Mouse (Mus musculus) testis, postnatal 10 days (tissue): ENCODE measurements around the gene Taf3.

ENCODE experiments used
- DNase-seq: peaks from one replicate; pipeline ENCODE4 v3.0.0; 2021; ENCODE audit warnings: low spot score

Gene Taf3

GRCm38 (mm10) chr2:10048461-10048860 lies at the start of gene Taf3:
Gene Taf3 (minus strand): TSS chr2:10048596.
- DNase-seq: peak; percentile 96

DNA sequence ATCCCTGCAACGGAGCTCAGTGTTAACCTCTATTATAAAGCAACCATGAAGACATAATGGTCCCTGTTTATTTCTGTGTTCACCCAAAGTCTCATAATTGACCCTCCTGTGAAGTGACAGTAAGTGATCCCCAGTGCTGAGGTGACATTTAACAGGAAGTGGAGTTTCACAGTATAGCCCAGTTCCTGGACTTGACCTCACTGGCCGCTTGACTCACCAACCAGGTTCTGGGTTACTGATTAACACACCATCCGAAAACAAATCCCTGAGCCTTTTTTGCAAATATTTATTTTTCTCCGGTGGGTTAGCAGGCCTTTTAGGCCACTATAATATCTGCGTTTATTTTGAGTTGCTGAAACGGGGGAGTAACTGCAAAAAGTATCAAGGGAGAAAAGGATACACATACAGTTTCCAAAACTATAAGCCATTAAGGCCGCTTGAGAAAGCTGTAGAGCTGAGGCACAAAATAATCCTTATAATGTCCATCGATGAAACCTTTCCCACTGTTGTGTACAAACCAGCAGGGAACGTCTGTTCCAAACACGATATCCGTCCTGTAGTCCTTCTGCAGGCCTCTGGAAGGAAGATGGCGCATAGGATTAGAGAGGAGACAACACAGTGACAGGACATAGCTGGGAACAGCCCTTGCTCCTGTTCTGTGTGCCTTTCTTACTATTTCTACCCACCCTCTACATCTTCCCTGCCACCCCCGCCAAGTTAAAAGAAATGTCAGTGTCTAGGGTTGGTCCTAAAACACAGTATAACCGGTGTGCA lies 46.1 kb upstream of the Taf3 start:
- DNase-seq: no peak

- DNase-seq: no peak
Observed at GRCm38 (mm10) chr2:10087256-10087850, 39.0 kb upstream of the Taf3 start.

DNA sequence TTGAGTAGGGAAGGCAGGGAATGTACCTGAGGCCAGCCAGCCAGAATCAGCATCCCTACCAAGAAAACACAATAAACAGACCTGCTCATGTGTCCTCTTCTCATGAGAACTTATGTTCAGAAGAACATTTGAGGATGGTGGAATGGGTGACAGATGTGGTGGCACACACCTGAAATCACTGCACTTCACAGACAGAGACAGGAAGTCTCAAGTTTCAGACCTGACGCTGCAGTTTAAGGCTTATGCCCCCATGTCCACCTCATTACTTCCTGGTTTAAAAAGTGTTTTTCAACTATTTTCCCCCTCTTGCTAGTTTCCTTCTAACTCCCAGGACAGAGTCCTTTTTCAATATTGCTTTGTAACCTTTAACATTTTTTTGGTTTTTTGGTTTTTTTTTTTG lies 34.3 kb upstream of the Taf3 start:
- no peak for DNase-seq

DNA sequence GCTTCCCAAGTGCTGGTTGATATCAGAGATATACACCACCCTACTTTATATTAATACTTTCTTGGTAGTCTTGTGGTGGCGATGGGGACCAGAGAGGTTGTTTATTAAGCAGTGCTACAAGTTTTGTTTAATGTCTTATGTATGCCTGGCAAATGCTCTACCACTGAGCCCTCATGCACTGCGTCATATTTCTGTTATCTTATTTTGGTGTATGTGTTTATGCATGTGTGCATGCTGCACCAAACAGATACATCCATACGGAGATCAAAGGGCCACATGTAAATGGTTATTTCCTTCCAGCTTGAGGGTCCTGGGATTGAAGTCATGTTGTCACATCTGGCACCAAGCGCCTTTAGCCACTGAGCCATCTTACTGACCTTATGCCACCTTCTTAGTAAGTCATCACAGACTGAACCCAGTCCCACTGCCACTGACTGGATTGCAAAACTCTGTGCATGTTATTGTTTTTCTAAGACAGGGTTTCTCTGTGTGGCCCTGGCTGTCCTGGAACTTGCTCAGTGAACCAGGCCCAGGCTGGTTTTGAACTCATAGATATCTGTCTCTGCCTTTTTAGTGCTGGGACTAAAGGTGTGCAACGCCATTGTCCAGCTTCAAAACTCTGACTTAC lies 33.2 kb upstream of the Taf3 start:
- DNase-seq: no peak

- peak; percentile 97 for DNase-seq
Observed at GRCm38 (mm10) chr2:10080310-10081010, 32.1 kb upstream of the Taf3 start, which contains the start of the genes Atp5c1 and Kin. Gene Atp5c1 (minus strand): TSS chr2:10080510. Gene Kin (plus strand): TSS chr2:10080593.

DNA sequence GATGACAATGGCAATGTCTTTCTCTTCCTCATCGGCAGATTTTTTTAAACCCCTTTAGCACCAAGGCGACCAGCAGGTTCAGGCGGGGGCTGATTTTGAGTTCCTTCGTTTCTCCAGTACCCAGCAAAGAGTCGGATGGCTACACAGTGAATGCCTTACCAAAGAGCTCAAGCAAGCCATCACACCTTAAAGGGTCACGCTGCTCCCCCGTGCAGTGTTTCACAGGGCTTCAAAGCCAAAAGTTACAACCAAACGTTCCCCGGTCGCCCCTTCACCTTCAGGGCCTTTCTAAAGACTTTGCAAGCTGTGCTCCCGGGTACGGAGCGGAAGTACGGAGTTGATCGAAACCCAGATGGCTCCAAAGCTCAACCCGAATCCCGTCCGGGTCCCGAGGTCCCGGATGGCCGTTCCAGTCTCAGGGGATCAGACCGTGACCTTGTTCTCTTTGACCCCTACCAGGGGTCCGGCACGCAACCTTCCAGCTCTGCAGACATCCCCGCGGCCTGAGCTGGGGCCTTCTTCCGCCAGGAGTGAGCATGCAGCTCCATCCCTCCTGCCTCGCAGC lies 31.4 kb upstream of the Taf3 start:
- no peak for DNase-seq

- DNase-seq: no peak
Observed at GRCm38 (mm10) chr2:10076675-10077074, 28.3 kb upstream of the Taf3 start.

DNA sequence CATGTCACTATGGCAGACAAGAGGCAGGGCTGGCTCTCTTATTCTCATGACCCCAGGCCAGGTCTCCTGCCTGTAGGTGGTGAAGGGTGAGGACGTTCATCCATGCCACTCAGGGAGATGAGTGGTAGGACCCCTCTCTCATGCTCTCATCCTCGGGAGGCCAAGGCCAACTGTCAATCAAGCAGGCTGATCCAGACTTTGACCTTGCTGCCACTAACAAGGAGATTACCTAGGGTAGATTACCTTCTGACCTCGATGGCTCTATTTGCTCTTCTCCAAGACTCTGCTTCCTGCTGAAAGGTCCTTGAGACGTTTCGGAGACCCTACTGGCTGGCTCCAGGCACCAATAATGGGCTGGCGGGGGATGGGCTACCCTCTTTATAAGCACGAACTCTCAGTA lies 26.1 kb upstream of the Taf3 start:
- DNase-seq: no peak

DNA sequence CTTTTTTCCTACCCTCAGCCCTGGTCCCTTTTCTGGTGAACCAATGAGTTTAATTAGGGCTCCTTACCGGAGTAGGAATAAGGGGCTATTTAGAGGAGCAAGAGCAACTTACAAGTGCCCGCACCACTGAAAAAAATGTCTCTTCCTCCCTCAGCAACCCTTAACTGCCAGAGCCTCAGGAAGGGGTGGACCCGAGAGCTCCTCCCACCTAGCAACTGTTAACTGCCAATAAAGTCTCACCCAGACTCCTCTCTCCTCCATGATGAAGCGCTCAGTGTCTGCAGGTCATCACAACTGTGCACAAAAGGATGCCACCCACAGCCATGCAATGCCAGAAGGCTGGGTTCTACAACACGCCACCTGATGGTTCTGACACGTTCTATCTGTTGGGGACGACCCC lies 23.4 kb upstream of the Taf3 start:
- no peak for DNase-seq

DNA sequence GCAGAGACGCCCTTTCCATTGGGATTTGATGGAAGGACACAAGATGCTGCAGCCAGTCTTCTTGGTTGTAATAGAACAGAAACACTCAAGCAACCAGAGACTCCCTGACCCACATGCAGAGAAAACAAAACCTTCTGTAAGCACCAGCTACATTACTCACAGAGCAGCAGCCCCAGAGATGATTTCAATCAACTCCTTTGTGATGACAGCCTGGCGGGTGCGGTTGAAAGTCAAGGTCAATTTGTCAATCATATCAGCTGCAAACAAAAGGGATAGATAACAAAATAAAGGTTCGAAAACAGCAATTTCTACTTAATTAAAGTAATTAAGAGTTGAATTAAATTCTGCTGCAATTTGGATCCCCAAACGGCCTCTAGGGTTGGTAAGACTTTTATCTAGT lies 10.4 kb upstream of the Taf3 start:
- DNase-seq: no peak

DNA sequence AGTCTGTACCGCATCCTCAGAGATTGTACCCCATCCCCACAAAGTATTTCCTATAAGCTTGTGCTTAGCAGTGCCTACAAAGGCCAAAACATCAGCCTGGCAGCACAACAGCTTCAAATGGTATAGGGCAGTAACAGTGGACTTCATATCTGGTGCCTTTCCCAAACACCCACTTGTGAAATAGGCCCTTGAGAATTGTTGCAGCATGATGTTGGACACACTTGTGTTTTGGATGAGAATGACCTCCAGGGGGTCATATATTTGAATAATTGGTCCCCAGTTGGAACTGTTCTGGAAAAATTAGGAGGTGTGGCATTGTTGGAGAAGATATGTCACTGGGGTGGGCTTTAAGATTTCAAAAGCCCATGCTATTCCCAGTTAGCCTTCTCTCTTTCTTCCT lies 3.6 kb upstream of the Taf3 start:
- DNase-seq: no peak

- no peak for DNase-seq
Observed at GRCm38 (mm10) chr2:10050878-10051277, 2.5 kb upstream of the Taf3 start.

DNA sequence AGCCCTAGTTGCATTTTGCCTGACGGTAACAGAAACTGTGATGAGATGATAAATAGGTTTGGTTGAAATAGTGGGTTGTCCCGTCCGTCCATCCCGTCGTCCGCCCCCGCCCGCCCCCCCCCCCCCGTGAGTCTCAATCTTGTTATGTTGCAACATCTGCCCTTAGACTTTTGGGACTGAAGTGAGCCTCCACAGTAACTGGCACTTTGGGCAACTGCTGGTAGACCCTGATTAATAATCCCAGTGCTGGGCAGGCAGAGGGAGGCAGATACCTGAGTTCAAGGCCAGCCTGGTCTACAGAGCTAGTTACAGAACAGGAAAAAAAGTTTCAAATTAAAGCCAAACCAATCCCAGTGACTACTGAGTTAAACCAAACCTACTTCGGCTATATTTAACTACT lies 1.1 kb upstream of the Taf3 start:
- DNase-seq: no peak

GRCm38 (mm10) chr2:10047758-10048436 lies 499 bp downstream of the Taf3 start:
- peak; percentile 57 for DNase-seq

- DNase-seq: no peak
Observed at GRCm38 (mm10) chr2:10034976-10035375, 13.4 kb downstream of the Taf3 start.

- no peak for DNase-seq
Observed at GRCm38 (mm10) chr2:10033684-10034083, 14.7 kb downstream of the Taf3 start.

GRCm38 (mm10) chr2:10029755-10030154 lies 18.6 kb downstream of the Taf3 start:
- DNase-seq: no peak

- no peak for DNase-seq
Observed at GRCm38 (mm10) chr2:10024264-10024663, 24.1 kb downstream of the Taf3 start.

DNA sequence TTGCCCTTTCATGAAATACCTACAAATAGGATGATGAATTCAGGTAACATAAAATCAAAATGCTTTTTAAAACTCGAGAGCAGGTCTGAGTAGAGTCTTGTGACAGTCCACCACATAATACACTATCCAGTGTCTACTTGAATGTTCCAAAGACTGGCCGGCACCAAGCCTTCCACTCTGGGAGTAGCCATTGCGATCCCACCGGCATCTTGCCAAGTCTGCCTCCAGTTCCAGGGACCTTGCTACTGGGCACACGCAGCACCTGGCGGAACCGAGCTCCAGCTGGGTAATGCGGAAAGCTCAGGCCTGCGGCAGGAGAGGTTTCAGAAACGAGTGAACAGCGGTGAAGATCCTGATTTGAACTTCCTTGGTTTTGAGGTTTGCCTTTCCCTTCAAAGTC lies 27.1 kb downstream of the Taf3 start:
- DNase-seq: peak; percentile 46

- no peak for DNase-seq
Observed at GRCm38 (mm10) chr2:10014951-10015635, 33.3 kb downstream of the Taf3 start.
